Mouse (Mus musculus) neutrophil, adult 65 days (primary cell): ENCODE results near the gene Klhl24. TPM values are rescaled to one million over a fixed set of nuclear protein-coding genes. Genes with fewer than 3 reads are reported as not detected.

Experiments used
- total RNA-seq: library from RNA; stranded (reverse); gene quantifications from 2 replicates; pipeline ENCODE4 v1.2.4, GENCODE M21; 2023

Klhl24 gene
- 165 and 195 TPM in 2 replicates for total RNA-seq

DNA sequence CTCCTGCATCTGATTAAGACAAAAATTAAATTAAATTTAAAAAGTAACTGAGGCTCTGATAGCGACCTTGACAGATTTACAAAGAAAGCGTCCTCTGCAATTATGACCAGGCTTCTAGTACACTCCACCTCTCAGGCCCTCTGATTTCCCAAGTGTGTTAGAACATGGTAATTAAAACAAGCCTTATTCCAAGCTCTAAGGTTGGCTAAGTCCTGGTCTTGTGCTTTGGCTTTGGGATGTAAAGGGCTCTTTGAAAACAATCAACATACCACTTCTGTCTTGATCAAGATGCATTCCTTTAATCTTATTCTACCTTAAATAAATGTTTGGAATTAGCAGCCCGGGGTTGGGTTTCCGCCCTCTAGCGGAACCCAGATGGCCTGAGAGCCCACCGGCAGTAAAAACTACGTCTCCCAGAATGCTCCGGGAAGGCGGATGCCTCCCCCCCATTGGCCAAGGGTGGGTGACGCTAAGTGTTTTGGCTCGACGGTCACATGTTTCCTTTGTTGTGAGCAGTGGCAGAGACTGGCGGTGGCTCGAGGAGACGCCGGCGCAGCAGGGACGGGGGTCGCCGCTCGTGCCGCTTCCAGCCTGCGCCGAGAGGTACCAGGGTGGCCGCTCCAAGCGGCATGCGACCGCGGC lies at the start of gene Klhl24:
Klhl24 (plus strand) TSS at position 474 of the 642 bp plus-strand sequence.

DNA sequence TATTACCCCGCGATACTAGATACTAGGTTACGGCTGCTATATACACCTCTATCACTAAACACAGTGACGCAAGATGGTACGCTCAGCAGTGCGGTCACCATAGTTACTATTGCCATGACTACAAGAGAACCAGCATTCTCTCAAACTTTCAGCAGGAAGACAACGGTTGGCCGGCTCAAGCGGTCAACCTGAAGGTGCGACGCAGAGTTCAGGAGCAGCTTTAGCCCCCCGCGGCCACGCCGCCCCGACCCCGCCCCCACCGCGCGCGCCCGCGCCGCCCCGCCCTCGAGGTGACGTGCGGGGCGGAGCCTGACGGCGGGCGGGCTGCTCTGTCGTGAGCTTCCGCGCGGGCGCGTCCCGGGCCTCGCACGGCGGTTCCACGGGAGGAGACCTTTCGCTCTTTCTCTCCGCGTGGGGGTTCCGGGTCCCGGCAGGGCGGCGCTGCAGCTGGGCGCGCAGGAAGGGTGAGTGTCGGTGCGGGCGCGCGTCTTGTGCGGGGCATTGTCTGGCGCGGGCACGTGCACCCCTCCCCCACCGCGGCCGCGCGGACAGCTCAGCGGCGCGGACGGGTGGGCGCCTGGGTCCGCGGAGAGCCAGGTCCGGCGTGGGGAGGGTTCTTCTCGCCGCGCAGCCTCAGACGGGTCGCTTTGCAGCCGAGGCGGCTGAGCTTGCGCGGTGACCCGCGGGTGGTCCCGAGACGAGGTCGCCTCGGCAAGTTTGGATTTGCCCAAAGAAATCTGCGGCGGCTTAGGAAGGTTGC lies 43.6 kb downstream of the Klhl24 start, which contains the start of gene Yeats2:
Yeats2 (plus strand) TSS at position 292 of the 760 bp plus-strand sequence.

Other genes with a start within 250 kb of the Klhl24 start
- gene Klhl6, start 114.5 kb upstream of the Klhl24 start, total RNA-seq, result 82.4 and 99.5 TPM in 2 replicates
- 25.6 and 32.9 TPM in 2 replicates for gene Yeats2, start 43.5 kb downstream of the Klhl24 start, total RNA-seq
- gene Map6d1, start 143.8 kb downstream of the Klhl24 start, total RNA-seq, result not detected in 2 replicates
- gene Parl, start 204.8 kb downstream of the Klhl24 start, total RNA-seq, result 54.3 and 78.8 TPM in 2 replicates
- 1.8 and 2.5 TPM in 2 replicates for gene Cyp2ab1, start 227.9 kb downstream of the Klhl24 start, total RNA-seq